Comparison of ENCODE assay signal across 16 mouse cellular contexts in the genomic region with DNA sequence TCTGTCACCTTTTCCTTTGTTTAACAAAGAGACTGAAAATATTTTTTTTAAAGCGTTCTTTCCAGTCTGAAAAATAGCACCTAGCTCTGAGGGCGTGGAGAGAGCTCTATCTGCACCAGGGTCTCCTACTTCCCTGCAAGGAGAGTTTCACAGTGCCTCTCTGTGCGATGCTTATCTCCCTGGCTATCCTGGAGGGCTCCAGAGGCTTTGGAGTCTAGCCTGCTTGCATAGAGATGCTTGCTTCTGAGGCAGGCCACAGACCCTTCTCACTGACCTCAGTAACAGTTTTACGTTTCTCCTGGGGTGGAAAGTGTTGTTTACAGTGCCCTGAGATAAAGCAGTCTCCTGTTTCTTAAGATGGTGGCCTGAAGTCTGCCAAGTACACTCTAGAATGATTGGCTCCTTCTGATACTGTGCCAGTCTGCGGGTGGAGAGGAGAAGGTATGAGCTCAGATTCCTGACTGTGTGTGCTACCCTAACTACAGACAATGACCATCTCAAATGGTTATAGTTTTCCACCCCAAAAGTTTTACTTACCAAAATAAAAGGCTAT. TPM values are rescaled to one million over a fixed set of nuclear protein-coding genes. Genes with fewer than 3 reads are reported as not detected.
DNase-seq lines count a peak whose midpoint lies in the region; ATAC-seq and TF ChIP-seq lines count a peak whose summit lies in the region.
"Had no signal": no experiment of that assay in that cellular context is flagged by ENCODE, and none has a peak within 500 bp of the region (broad histone marks: within the 10 kb centered on the region; RNA-seq: fewer than 3 reads in every experiment).

No protein-coding gene starts in this region.

- DNase-seq in hindbrain, embryonic 10.5 days (ENCODE audit: low spot score) = no peak
- DNase-seq in hindbrain, embryonic 11.5 days (ENCODE audit: low spot score) = no peak
- DNase-seq in limb, embryonic 14.5 days (ENCODE audit: low spot score) = no peak
- no peak for DNase-seq in midbrain, postnatal 0 days (ENCODE audit: low spot score)
- DNase-seq: adrenal gland, adult 8-10 months; layer of hippocampus, postnatal 36 days; right cerebral cortex, postnatal 4 days had no signal

- TF ChIP-seq POLR2A in limb, embryonic 14.5 days (IDR thresholded peaks at IDR 0.05; ENCODE audit: borderline replicate concordance, extremely low read depth, insufficient read depth, insufficient read length) = no peak

- H3K4me2 ChIP-seq in hindbrain, embryonic 11.5 days (replicated peaks; ENCODE audit: low read depth, low read length) = no peak overlapping the region
- no peak overlapping the region for H3K4me2 ChIP-seq in forebrain, embryonic 15.5 days (replicated peaks)
- H3K4me2 ChIP-seq in limb, embryonic 14.5 days (replicated peaks; ENCODE audit: low read depth, low read length, severe bottlenecking) = no peak overlapping the region
- no peak overlapping the region for H3K4me2 ChIP-seq in midbrain, postnatal 0 days (ENCODE audit: low read depth, low read length, poor library complexity, severe bottlenecking)
- no peak overlapping the region for H3K4me2 ChIP-seq in kidney, embryonic 16.5 days (replicated peaks; ENCODE audit: low read depth, low read length)
- H3K4me2 ChIP-seq in intestine, embryonic 15.5 days (replicated peaks) = no peak overlapping the region

- no peak for ATAC-seq in hindbrain, embryonic 11.5 days (ENCODE audit: low FRiP score)
- ATAC-seq in forebrain, embryonic 15.5 days (replicated peaks) = peak; percentile 41
- no peak for ATAC-seq in limb, embryonic 14.5 days (ENCODE audit: low FRiP score, low read depth)
- ATAC-seq in midbrain, postnatal 0 days (ENCODE audit: low FRiP score) = no peak
- ATAC-seq in kidney, embryonic 16.5 days (ENCODE audit: low FRiP score, low TSS enrichment) = no peak
- no peak for ATAC-seq in intestine, embryonic 15.5 days

- H3K9me3 ChIP-seq in hindbrain, embryonic 10.5 days = no peaks in the 10 kb centered on the region
- no peaks in the 10 kb centered on the region for H3K9me3 ChIP-seq in hindbrain, embryonic 11.5 days (ENCODE audit: control insufficient read depth, low read length)
- no peaks in the 10 kb centered on the region for H3K9me3 ChIP-seq in forebrain, embryonic 15.5 days
- no peaks in the 10 kb centered on the region for H3K9me3 ChIP-seq in limb, embryonic 14.5 days (ENCODE audit: control insufficient read depth, low read length)
- H3K9me3 ChIP-seq in midbrain, postnatal 0 days (ENCODE audit: low read length) = no peaks in the 10 kb centered on the region
- H3K9me3 ChIP-seq in kidney, embryonic 16.5 days (ENCODE audit: low read length) = no peaks in the 10 kb centered on the region
- no peaks in the 10 kb centered on the region for H3K9me3 ChIP-seq in intestine, embryonic 15.5 days
- H3K9me3 ChIP-seq: hindbrain, embryonic 15.5 days; megakaryocyte, embryonic 14.5 days had no signal

- WGBS in hindbrain, embryonic 10.5 days = 46% methylated on average over 5 of the region's 5 CpGs
- 48% methylated on average over 5 of the region's 5 CpGs for WGBS in hindbrain, embryonic 11.5 days
- WGBS in forebrain, embryonic 15.5 days = 28% methylated on average over 5 of the region's 5 CpGs
- WGBS in limb, embryonic 14.5 days = 44% methylated on average over 5 of the region's 5 CpGs
- 52% methylated on average over 5 of the region's 5 CpGs for WGBS in midbrain, postnatal 0 days
- WGBS in kidney, embryonic 16.5 days = 35% methylated on average over 5 of the region's 5 CpGs
- WGBS in intestine, embryonic 15.5 days = 28% methylated on average over 5 of the region's 5 CpGs

- TF ChIP-seq CTCF in midbrain, postnatal 0 days (IDR thresholded peaks at IDR 0.05) = no peak

- H3K27ac ChIP-seq in hindbrain, embryonic 10.5 days = peak overlapping the region; percentile 41
- H3K27ac ChIP-seq in hindbrain, embryonic 11.5 days (ENCODE audit: low read depth, low read length) = no peak overlapping the region
- peak overlapping the region; percentile 79 for H3K27ac ChIP-seq in forebrain, embryonic 15.5 days (replicated peaks)
- H3K27ac ChIP-seq in limb, embryonic 14.5 days (replicated peaks; ENCODE audit: low read depth, low read length) = no peak overlapping the region
- H3K27ac ChIP-seq in midbrain, postnatal 0 days (ENCODE audit: low read depth, low read length) = peak overlapping the region; percentile 32; the same call in 1 of the 2 replicates
- H3K27ac ChIP-seq in kidney, embryonic 16.5 days (ENCODE audit: low read length) = no peak overlapping the region
- no peak overlapping the region for H3K27ac ChIP-seq in intestine, embryonic 15.5 days
- H3K27ac ChIP-seq: hindbrain, embryonic 15.5 days; kidney, postnatal 0 days had no signal

- no peak overlapping the region for H3K9ac ChIP-seq in hindbrain, embryonic 11.5 days (ENCODE audit: low read depth, low read length)
- no peak overlapping the region for H3K9ac ChIP-seq in forebrain, embryonic 15.5 days (replicated peaks)
- H3K9ac ChIP-seq in limb, embryonic 14.5 days (ENCODE audit: low read depth, low read length, severe bottlenecking) = peak overlapping the region; percentile 21; the same call in 1 of the 2 replicates
- H3K9ac ChIP-seq in midbrain, postnatal 0 days (replicated peaks; ENCODE audit: low read length, poor library complexity, severe bottlenecking) = no peak overlapping the region
- no peak overlapping the region for H3K9ac ChIP-seq in kidney, embryonic 16.5 days (replicated peaks; ENCODE audit: low read length)
- no peak overlapping the region for H3K9ac ChIP-seq in intestine, embryonic 15.5 days
- H3K9ac ChIP-seq: hindbrain, embryonic 15.5 days had no signal

- H3K4me1 ChIP-seq in hindbrain, embryonic 10.5 days (replicated peaks) = peaks cover 24% of the 10 kb centered on the region
- no peaks in the 10 kb centered on the region for H3K4me1 ChIP-seq in hindbrain, embryonic 11.5 days (replicated peaks; ENCODE audit: control insufficient read depth, insufficient read depth, low read length)
- peaks cover 29% of the 10 kb centered on the region for H3K4me1 ChIP-seq in forebrain, embryonic 15.5 days
- peaks cover 8% of the 10 kb centered on the region; the same call in 1 of the 2 replicates for H3K4me1 ChIP-seq in limb, embryonic 14.5 days (ENCODE audit: control insufficient read depth, insufficient read depth, low read length)
- peaks cover 6% of the 10 kb centered on the region; the same call in 1 of the 2 replicates for H3K4me1 ChIP-seq in midbrain, postnatal 0 days (ENCODE audit: insufficient read depth, low read length)
- peaks cover 5% of the 10 kb centered on the region for H3K4me1 ChIP-seq in kidney, embryonic 16.5 days (ENCODE audit: insufficient read depth, low read length)
- no peaks in the 10 kb centered on the region for H3K4me1 ChIP-seq in intestine, embryonic 15.5 days (replicated peaks)
- H3K4me1 ChIP-seq: megakaryocyte, embryonic 14.5 days had no signal

- no peak overlapping the region for H3K4me3 ChIP-seq in hindbrain, embryonic 10.5 days
- no peak overlapping the region for H3K4me3 ChIP-seq in hindbrain, embryonic 11.5 days (ENCODE audit: low read depth, low read length)
- H3K4me3 ChIP-seq in forebrain, embryonic 15.5 days = no peak overlapping the region
- H3K4me3 ChIP-seq in limb, embryonic 14.5 days (replicated peaks; ENCODE audit: low read length) = no peak overlapping the region
- H3K4me3 ChIP-seq in midbrain, postnatal 0 days (ENCODE audit: low read depth, low read length) = no peak overlapping the region
- no peak overlapping the region for H3K4me3 ChIP-seq in kidney, embryonic 16.5 days (ENCODE audit: low read length)
- H3K4me3 ChIP-seq in intestine, embryonic 15.5 days (replicated peaks) = no peak overlapping the region
- H3K4me3 ChIP-seq: hindbrain, embryonic 15.5 days; megakaryocyte, embryonic 14.5 days had no signal

- H3K27me3 ChIP-seq in hindbrain, embryonic 10.5 days (ENCODE audit: insufficient read depth, poor library complexity, severe bottlenecking) = no peaks in the 10 kb centered on the region
- no peaks in the 10 kb centered on the region for H3K27me3 ChIP-seq in hindbrain, embryonic 11.5 days (ENCODE audit: control insufficient read depth, insufficient read depth, low read length)
- H3K27me3 ChIP-seq in forebrain, embryonic 15.5 days = no peaks in the 10 kb centered on the region
- no peaks in the 10 kb centered on the region for H3K27me3 ChIP-seq in limb, embryonic 14.5 days (ENCODE audit: control insufficient read depth, insufficient read depth, low read length)
- H3K27me3 ChIP-seq in midbrain, postnatal 0 days (ENCODE audit: insufficient read depth, low read length) = no peaks in the 10 kb centered on the region
- H3K27me3 ChIP-seq in kidney, embryonic 16.5 days (ENCODE audit: insufficient read depth, low read length) = no peaks in the 10 kb centered on the region
- H3K27me3 ChIP-seq in intestine, embryonic 15.5 days (replicated peaks) = no peaks in the 10 kb centered on the region
- H3K27me3 ChIP-seq: hindbrain, embryonic 15.5 days; megakaryocyte, embryonic 14.5 days had no signal

- H3K36me3 ChIP-seq in hindbrain, embryonic 10.5 days = no peaks in the 10 kb centered on the region
- H3K36me3 ChIP-seq in hindbrain, embryonic 11.5 days (ENCODE audit: control insufficient read depth, insufficient read depth, low read length) = no peaks in the 10 kb centered on the region
- no peaks in the 10 kb centered on the region for H3K36me3 ChIP-seq in forebrain, embryonic 15.5 days
- no peaks in the 10 kb centered on the region for H3K36me3 ChIP-seq in limb, embryonic 14.5 days (ENCODE audit: control insufficient read depth, insufficient read depth, low read length)
- H3K36me3 ChIP-seq in midbrain, postnatal 0 days (ENCODE audit: insufficient read depth, low read length) = no peaks in the 10 kb centered on the region
- no peaks in the 10 kb centered on the region for H3K36me3 ChIP-seq in kidney, embryonic 16.5 days (ENCODE audit: insufficient read depth, low read length)
- no peaks in the 10 kb centered on the region for H3K36me3 ChIP-seq in intestine, embryonic 15.5 days
- H3K36me3 ChIP-seq: hindbrain, embryonic 15.5 days had no signal

RNA-seq across cellular contexts. Expression of a gene that starts 42.1 kb away (rescaled TPM):
- polyA plus RNA-seq in hindbrain, embryonic 10.5 days (2016; fragmentation: Nextera tagmentation; extraction: Ambion mirVana) = 0.75 and 1.1 TPM in 2 replicates
- 1.0 and 1.5 TPM in 2 replicates for polyA plus RNA-seq in hindbrain, embryonic 11.5 days (2014; fragmentation: Nextera tagmentation; extraction: Ambion mirVana)
- 12.5 and 13.1 TPM in 2 replicates for polyA plus RNA-seq in forebrain, embryonic 15.5 days (2015; fragmentation: Nextera tagmentation; extraction: Ambion mirVana)
- polyA plus RNA-seq in limb, embryonic 14.5 days (2012; rRNA removed) = 4.0 and 6.1 TPM in 2 replicates
- 2.6 TPM in 2 replicates for polyA plus RNA-seq in limb, embryonic 14.5 days (2014; fragmentation: Nextera tagmentation; extraction: Ambion mirVana)
- total RNA-seq in midbrain, postnatal 0 days (2014; rRNA removed) = 21.5 and 31.9 TPM in 2 replicates
- 2.8 and 4.6 TPM in 2 replicates for polyA plus RNA-seq in midbrain, postnatal 0 days (2015; fragmentation: Nextera tagmentation; extraction: Ambion mirVana)
- 0.78 and 0.89 TPM in 2 replicates for polyA plus RNA-seq in kidney, embryonic 16.5 days (2015; fragmentation: Nextera tagmentation; extraction: Ambion mirVana)
- polyA plus RNA-seq in intestine, embryonic 15.5 days (2015; fragmentation: Nextera tagmentation; extraction: Ambion mirVana) = 0.43 and 0.57 TPM in 2 replicates
- total RNA-seq: common myeloid progenitor, adult 5-6 weeks; liver, adult 2 months; neutrophil, adult 5-6 weeks had no signal
- polyA plus RNA-seq: liver, adult 2 months had no signal

Comparison
In these comparisons a context has a peak if more than half of its experiments do, and no peak if none do; other contexts are left out.
1. H3K27ac ChIP-seq: peak in hindbrain, embryonic 10.5 days (single experiment), forebrain, embryonic 15.5 days (single experiment) and midbrain, postnatal 0 days (single experiment); none in hindbrain, embryonic 11.5 days (single experiment), limb, embryonic 14.5 days (single experiment), kidney, embryonic 16.5 days (single experiment) and intestine, embryonic 15.5 days (single experiment).